Mouse (Mus musculus) kidney, adult 11 months (tissue): ENCODE data around the gene Tgif1.

Experiments used
- DNase-seq: peaks from one replicate; pipeline ENCODE4 v3.0.0; 2022

The Tgif1 gene

GRCm38 (mm10) chr17:70799266-70799665, 54.1 kb downstream of the Tgif1 start:
- DNase-seq, result no peak

GRCm38 (mm10) chr17:70797773-70798045, 55.6 kb downstream of the Tgif1 start:
- DNase-seq, result no peak

- no peak for DNase-seq
Observed at GRCm38 (mm10) chr17:70796940-70797772, 56.2 kb downstream of the Tgif1 start.

- no peak for DNase-seq
Observed at GRCm38 (mm10) chr17:70795196-70795595, 58.1 kb downstream of the Tgif1 start.

GRCm38 (mm10) chr17:70794722-70795121, 58.6 kb downstream of the Tgif1 start:
- no peak for DNase-seq

GRCm38 (mm10) chr17:70794291-70794690, 59.1 kb downstream of the Tgif1 start:
- DNase-seq, result no peak
